Mouse (Mus musculus) left cerebral cortex, adult 8-10 months (tissue): ENCODE results near the gene Nxf3. TPM values are rescaled to one million over a fixed set of nuclear protein-coding genes. Genes with fewer than 3 reads are reported as not detected.
"Not testable (repeated sequence)": the region's sequence is repeated elsewhere in the genome, so short reads cannot be mapped to it uniquely, and the experiment has no call there.

Source experiments
- DNase-seq, 2 experiments: peaks; one replicate each; pipeline ENCODE4 v3.0.0; 2022; ENCODE audit warnings: low spot score in 2 of 2
- total RNA-seq, 4 experiments: library from RNA; stranded (reverse); gene quantifications; 2 replicates each; pipeline ENCODE4 v1.2.4; 2022

Gene Nxf3
- not detected for total RNA-seq

DNA sequence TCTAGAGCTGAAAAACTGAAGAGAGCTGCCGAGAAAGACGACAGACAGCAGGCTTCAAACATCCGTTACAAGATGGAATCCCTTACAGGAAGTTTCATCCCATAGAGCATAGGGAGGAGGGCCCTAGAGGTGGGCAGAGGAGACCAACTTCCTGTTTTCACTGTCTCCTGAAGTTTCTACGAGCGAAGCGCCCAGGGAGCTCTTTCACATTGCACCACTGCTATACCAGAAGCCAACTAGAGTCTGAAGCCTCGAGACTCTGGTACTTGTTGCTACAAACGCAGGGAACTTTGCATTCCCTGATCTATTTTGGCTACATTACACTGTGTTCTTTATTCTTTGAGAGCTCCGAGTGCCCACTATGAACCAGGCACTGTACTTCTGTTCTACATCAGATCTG, at the start of gene Nxf3:
TSS of gene Nxf3 (minus strand) at position 101 of the 400 bp plus-strand sequence.
- DNase-seq, result no peak

DNA sequence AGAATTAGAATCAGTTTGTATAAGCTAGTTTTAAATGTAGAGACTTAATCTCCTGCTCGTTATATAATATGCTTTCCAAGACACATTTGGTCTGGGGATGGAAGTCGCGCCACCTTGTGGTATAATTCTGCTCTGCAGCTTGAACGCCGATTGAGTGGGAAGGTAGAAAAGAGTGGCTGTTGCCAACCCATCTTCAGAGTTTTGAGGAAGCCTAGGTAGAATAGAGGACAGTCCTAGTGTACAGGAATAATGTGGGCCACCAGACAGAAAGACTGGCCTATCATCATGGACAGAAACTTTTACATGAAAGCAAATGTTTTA, 42.6 kb upstream of the Nxf3 start:
- peak; percentile 14 to 28 for DNase-seq

DNA sequence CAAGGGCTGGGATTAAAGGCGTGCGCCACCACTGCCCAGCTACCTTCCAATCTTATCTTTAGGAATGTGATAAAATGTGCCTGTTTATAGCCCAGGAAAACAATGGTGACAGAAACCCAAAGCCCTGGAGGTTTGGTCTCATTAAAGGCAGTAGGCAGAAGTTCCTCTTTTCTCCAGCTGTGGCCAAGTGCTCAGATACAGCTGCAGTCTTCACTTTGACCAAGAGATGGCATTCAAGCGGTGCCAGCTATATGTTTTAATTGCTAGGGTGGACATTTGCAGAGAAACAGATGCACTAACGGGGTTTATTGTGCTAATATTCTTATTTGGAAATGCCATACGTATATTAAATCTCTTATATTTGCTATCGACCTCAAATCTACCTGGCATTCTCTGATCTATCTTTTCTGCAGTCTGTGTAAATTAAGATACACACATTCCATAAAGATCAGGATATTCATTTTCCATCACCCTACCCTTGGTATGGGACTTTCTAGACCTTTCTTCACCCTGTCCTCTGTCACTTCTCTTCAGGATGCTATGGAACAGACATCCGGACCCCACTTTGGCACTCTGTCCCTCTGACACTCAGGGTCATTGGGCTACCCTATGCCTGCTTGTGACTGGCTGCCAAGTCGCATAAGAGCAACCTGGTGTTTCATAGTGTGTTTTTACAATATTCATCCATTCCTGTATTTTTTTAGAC, 42.1 kb upstream of the Nxf3 start:
- DNase-seq, result no peak

DNA sequence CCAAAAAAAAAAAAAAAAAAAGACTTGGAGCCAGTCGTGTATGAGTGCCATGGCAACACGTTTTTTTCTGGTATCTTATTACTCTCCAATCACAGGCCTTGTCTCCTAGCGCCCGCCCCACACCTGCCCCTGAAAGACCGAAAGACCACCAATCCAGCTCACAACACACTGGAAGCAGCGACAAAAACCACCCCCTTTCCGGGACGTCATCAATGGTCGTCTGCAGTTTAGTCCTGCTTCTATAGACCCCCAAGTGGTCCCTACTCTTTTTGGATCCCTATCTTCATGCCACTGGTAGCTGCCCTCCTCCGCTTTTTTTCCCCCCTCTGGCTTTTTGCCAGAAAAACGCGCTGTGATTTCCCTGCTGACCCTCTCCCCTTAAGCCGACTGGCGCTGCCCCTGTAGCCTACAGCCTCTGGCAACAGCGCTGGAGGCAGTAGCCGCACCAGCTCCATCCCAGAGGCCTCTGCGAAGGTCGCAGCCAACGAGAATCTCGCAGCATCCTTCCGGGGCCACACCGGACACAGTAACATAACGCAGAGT, 30.4 kb upstream of the Nxf3 start:
- peak; percentile 42 to 77 for DNase-seq

DNA sequence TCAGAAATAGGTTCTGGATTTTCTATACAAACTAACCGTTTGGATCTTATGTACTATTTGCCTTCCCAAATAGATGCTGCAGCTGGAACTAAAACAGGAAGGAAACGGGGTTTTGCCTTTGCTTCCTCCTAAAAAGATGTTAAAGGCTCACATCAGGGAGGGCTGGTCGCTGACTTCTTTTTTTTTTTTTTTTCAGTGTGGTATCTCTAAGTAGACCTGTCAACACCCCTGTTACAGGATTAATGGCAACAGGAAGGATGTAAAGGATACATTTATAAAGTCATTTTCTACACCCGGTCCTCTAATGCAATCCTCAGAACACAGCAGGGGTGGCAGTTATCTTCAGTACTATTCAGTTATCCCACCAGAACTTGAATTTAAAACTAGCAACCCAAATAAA, 30.0 kb upstream of the Nxf3 start:
- DNase-seq, result no peak

DNA sequence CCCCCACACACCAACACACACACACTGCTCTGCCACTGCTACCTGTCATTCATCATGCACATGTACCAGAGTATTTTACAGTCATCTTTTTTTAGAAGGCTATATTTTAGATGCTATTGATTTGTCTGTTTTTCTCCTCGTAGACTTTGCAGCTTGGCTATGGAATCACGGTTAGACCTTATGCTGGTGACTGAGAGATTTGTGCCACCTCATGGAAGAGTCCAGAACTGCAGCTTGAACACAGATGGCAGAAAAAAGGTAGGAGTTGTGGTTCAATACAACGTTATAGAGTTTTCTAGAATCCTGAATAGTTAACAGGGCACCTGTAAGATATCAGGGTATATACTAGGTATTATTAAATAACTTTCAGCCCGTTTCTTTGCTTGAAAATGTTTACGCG, 22.9 kb upstream of the Nxf3 start:
- peak in 1 of 2 experiments; percentile 15 for DNase-seq

DNA sequence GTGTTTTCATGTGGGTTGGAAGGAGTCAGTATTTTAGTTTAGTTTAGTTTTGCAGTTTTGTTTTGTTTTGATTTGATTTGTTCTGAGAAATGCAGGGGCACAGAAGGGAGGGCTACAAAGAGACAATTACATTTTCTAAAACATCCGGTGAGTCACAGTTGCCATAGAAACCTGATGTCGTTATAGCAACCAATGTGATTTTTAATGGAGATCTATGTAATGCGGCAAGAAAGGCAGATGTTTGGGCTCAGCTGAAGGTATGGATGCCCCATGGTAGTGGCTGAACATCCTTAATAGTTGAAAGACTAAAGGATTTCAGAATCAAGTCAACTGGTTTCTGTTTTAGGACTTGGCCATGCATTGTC, 19.7 kb upstream of the Nxf3 start:
- no peak for DNase-seq

DNA sequence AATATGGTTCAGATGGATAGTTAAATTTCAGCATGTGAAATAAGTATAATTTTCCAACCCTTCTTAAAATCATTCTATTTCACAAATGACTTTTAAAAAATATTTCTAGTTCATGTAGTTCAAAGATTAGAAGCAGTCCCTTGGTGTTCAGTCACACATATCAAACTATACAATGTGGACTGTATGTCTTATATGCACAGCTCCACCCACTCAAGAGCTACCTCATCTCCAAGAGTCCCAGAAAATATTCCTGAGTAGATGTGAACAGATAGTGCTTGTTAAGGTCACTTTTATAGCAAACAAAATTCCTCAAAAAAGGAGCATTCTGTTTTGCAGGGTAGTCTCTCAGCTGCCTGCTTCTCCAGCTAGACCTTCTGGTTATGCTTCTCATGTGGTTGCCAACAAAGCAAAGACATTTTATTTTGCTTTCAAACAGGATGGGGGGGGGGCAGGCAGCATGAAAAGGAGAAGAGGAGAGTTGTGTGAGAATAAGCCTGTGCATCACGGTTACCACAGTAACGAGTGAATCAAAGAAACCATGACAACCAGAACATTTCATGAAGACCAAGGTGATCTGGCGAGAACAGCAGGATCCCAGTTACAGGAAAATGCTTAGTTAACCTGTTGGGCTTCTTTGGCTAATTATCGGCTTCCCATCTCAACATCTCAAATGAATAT, 19.1 kb upstream of the Nxf3 start:
- DNase-seq, result peak in 1 of 2 experiments; percentile 16

DNA sequence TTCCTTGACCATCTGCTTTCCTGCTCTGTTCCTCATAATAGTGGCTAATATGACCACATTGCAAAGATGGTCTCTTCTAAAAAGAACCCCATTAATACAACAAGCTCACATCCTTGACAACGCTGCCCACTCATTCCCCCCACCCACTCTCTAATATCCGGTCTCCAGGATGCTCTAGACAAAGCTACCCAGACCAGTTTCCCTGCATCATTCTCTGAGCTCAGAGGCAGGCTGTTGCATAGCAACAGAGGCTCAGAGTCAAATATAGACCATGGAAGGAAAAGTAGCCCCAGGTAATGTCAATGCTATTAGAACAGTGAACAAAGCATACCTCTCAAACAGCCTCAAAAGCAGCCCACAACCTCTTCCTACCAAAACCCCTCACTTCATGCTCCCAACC, 9.4 kb upstream of the Nxf3 start:
- DNase-seq, result peak in 1 of 2 experiments; percentile 43

DNA sequence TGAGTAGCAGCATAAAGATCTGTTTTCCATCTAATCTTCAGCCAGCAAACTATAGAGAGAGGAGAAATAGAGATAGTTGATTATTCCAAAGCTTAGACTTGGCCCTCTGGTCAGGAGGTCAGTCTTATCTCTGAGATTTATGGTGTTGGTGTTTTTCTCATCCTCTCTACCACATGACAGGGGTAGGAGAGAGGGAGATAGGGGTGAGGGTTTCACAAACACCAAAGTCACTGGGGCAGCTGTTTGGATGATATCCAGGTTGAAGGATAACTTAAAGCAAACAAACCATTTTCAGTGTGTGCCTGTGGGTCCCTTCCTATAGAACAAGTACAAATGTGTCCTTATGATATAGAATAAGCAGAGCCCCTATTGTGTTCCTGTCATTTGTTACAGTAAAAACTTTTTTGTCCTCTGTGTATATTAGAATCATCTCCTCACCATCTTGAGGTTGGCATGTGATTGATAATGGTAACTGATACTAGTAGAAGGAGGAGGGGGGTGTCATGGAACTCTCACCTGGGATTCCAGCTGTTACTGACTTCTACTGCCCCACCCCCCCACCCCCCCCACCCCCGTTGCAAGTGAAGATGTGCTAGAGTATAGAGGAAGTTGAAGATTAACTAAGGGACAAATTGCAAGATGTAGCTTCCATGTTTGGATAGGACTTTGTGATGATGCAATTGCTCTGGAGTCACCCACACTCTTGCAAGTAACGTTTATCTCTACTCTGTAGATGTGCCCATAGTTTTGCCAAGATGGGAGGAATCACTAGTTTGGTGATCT, 7.6 kb upstream of the Nxf3 start:
- DNase-seq, result no peak

DNA sequence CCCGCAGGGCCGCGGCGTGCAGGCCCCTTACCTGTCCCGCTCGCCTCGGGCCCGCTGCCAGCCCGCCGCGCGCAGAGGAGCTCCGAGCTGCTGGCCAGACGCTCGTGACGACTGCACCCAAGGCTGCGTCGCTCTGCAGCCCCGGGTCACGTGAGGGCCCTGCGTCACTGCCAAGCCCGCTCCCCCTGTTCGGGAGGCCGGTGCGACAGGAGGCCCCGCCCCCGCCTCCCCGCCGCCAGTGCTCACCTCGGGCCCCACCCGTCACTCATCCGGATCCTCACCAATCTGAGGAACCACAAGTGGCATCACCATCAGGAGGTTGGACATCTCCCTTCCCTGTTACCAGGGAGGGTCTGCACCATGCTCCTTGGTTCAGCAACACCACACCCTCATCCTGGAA, 17.0 kb downstream of the Nxf3 start, which contains the start of gene Bex2:
TSS of gene Bex2 (minus strand) at position 217 of the 400 bp plus-strand sequence.
- peak; percentile 3 to 13 for DNase-seq

DNA sequence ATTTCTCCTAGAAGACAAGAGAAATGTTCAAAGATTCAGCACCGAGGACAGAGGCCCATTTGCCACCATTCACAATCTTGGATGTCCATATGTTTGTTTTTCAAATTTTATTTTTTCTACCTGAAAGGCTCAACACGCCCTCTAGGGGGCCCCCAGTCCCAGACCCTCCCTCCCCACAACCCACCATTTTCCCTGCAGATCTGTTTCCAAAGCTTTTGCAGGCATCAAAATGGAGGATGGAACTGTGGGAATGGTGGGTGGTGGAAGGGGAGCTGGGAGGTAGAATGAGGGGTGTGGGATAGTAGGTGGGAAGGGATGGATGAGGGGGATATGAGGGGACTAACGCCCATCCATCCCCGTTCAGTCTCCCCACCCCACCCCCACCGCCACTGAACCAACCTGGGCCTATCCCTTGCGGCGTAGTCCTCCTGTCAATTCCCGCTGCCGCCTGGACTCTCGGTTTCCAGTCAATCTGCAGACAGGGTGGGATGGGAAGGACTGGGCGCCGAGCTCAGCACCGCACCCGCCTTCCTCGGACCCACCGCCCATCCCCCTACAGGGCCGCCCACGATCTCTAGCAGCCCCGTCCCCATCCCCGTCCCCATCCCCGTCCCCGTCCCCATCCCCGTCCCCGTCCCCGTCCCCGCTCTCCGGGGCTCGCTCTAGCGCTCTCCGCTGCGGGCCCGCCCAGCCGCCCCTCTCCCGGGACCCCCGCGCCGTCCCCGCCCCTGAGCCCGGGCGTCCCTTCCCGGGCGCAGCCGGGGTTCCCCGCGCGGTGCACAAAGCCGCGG, 17.7 kb downstream of the Nxf3 start:
- DNase-seq, result not testable (repeated sequence)

DNA sequence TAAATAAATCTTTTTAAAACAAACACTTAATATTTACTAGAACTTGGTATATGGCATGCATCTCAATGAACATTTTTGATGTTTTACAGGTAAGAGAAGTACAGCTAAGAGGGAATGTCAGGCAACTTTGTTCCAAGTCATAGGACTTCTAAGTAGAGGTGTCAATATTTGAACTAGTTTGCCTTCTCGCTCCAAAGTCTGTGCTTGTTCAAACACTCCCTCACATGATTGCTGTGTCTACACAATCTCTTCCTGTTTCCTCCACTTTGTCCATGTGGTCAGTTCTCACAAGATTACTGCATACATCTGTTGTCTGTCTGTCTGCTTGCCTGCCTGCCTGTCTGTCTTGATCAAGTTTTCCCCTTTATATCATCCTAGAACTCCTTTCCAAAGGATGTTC, 24.4 kb downstream of the Nxf3 start:
- DNase-seq, result no peak

DNA sequence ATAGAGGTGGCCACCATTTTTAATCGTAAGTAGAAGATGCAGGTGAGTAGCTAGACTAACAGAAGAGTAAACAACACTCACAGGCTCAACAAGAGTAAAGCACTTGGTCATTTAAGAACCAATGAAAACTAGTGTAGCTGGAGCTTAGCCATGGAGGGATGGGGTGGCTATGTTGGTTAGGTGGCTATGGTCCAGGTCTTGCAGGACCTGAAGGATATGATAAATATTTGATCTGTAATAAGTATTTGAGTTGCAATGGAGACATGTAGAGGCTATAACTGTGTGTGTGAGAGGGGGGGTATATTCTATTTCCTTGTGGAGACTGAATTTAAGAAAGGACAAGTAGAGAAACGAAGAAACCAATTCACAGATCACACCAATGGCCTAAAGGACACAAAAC, 33.8 kb downstream of the Nxf3 start:
- DNase-seq, result no peak

DNA sequence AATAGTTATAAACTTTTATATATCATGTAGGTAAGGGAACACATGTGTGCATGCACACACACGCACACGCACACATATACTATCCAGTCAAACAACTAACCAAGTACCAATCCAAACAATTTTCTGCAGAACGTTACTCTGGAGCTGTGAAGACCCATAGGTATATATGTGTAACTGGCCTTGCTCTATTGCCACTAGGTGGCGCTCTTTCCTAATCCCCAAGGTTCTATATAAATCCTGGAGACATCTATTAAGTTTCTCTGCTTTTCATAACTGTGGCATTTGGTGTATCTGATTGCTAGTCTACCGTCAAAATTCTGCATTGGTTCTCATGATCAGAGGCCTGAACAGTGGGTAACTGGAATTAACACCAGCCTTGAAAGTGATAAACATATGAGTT, 37.5 kb downstream of the Nxf3 start:
- DNase-seq, result peak in 1 of 2 experiments; percentile 29

DNA sequence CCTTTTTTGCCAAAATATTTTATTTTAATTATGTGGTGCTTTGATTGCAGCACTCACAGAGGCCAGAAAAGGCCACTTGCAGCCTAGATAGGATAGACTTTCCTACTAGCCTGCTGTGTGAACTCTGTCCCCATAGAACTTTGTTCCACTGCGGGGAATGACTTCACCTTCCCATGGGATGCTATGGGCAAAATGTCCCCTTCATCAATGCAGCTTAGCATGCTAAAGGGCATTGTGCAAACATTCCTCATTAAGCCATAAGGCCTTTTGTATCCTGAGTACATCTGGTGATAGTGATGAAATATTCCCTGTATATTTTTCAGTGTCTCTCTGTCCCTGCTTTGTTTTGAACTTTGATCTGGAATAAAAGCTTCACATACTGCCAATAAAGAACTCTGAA, 41.3 kb downstream of the Nxf3 start:
- no peak for DNase-seq

DNA sequence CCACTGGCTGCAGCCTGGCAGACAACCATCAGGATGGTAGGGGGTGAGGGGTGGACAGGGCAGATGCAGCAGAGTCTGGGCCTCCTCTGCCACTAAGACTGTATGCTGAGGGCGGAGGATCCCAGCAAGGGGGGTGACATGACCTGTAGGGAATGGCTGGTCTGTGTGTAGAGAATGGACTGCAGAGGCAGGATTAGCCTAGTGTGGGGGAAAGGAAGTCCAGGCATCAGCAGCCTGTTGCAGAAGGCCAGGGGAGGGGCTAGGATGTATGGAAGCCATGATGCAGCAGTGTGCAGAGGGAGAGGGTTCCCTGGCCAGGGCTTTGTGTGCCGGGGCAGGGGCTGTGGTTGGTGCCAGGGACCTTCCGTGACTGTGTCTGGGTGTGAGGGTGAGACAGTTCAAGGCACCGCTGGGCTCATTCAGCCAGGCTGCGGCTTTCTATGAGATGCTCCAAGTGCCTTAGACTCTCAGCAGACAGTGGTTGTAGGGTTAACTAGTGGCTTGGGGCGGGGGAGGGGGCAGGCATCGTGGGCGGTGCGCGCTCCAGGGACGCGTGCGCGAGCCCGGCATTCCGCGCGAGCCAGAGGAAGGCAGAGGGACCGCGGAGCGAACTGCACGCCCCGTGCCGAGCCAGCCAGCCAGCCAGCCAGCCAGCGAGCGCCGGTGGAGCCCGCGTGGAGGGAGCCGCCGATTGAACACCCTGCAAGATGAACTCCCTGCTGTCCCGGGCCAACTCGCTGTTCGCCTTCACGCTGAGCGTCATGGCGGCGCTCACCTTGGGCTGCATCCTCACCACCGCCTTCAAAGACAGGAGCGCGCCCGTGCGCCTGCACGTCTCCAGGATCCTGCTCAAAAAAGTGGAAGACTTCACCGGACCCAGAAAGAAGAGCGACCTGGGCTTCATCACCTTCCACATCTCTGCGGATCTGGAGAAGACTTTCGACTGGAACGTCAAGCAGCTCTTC, 52.0 kb downstream of the Nxf3 start, which contains the start of gene Arxes1:
TSS of gene Arxes1 (plus strand) at position 569 of the 965 bp plus-strand sequence.
- DNase-seq, result peak in 1 of 2 experiments; percentile 7

DNA sequence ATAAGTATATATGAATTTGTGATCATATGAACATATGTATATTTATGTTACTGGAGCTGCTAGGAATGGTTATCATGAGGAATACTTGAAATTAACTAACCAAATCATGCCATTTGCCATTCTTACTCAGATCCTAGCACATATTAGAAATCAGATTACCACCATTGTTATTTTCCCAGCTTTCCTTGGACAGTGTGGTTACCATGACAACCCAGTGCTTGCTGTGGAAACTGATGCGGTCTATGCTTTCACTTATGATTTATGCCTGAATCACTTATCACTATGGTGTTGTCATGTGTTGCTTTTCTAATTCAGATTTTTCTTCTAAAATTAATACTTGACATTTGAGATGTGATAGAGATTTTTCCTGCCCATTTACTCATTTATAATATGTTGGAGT, 54.7 kb downstream of the Nxf3 start:
- no peak for DNase-seq
